8 mouse cellular contexts compared by ENCODE assay signal in the genomic region with DNA sequence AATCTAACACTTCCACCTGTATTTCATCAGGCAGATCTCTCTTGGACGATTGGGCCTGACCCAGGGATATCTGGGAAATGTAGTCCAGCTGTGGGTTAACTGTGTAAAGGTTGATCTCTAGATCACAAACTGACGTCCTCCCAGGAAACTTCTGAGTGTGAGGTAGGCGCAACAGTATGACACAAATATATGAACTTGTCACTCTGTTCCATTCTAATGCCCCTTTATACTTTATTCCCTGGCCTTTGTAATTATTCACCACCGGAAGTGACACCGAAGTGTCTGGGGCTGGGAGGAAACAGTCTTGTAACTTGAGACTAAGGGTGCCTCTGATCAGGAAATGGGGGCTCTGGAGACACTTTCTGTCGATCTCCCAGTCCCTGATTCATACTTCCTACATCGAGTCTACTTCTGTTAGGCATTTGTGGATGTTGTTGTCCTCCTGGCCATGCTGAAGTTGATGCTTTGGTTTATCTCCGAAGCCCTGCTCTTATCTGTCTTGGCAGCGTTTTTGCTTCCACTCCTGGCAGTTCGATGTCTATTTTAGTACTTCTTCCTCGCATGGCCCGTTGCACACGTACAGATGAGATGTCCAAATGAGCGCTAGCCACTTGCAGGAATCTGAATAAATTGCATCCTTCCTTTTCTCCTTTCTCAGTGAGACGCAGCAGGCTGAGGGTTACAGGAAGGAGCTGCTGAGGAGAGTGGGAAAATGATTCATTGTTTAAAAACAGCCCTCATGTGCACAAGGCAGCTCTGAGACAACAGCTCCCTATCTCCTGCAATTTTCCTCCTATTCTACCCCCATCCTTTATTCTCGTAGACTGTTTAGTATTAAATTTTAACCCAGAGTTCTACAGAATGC.
DNase-seq lines count a peak whose midpoint lies in the region; ATAC-seq lines count a peak whose summit lies in the region.

No protein-coding gene starts in this region.

- no peaks in the 10 kb centered on the region for H3K9me3 ChIP-seq in heart, embryonic 13.5 days

- H3K4me3 ChIP-seq in heart, embryonic 13.5 days: peak overlapping the region; percentile 46

- DNase-seq in lung, postnatal 36 days: peak; percentile 24
- no peak for DNase-seq in lung, postnatal 14 days
- DNase-seq in kidney, postnatal 25 days: peak; percentile 27 to 33
- DNase-seq in natural killer cell, adult 2 months (ENCODE audit: low spot score in 2 of 2): peak; percentile 21 to 25
- no peak for DNase-seq in layer of hippocampus, adult 8-10 months (ENCODE audit: low spot score in 2 of 2)
- no peak for DNase-seq in cerebellum, postnatal 25 days

- peak overlapping the region; percentile 67 for H3K9ac ChIP-seq in heart, embryonic 13.5 days

- no peak; the same call in none of the 2 replicates for ATAC-seq in heart, embryonic 13.5 days (ENCODE audit: extremely low read depth, insufficient number of reproducible peaks, low FRiP score, low TSS enrichment)
- ATAC-seq in erythroid progenitor cell, adult 5-6 weeks (replicated peaks; ENCODE audit: low FRiP score, poor library complexity, severe bottlenecking): no peak

- no peaks in the 10 kb centered on the region for H3K27me3 ChIP-seq in heart, embryonic 13.5 days (replicated peaks)

- H3K36me3 ChIP-seq in heart, embryonic 13.5 days: no peaks in the 10 kb centered on the region

- WGBS in heart, embryonic 13.5 days: 14% methylated on average over 16 of the region's 16 CpGs

- H3K4me2 ChIP-seq in heart, embryonic 13.5 days: peak overlapping the region; percentile 70

- H3K4me1 ChIP-seq in heart, embryonic 13.5 days: peaks cover 37% of the 10 kb centered on the region

- peak overlapping the region; percentile 70 for H3K27ac ChIP-seq in heart, embryonic 13.5 days (replicated peaks)

Comparison
In these comparisons a context has a peak if more than half of its experiments do, and no peak if none do; other contexts are left out.
1. DNase-seq: peak in lung, postnatal 36 days (single experiment), kidney, postnatal 25 days (2 of 2) and natural killer cell, adult 2 months (2 of 2); none in lung, postnatal 14 days (single experiment), layer of hippocampus, adult 8-10 months (0 of 2) and cerebellum, postnatal 25 days (0 of 2).